In genomic region chr1:191391311-191391710, GRCm38 (mm10) we compare ENCODE assay signal across 9 mouse cellular contexts. TPM values are rescaled to one million over a fixed set of nuclear protein-coding genes. Genes with fewer than 3 reads are reported as not detected.
DNase-seq lines count a peak whose midpoint lies in the region; ATAC-seq lines count a peak whose summit lies in the region.
"Had no signal": no experiment of that assay in that cellular context is flagged by ENCODE, and none has a peak within 500 bp of the region (broad histone marks: within the 10 kb centered on the region; RNA-seq: fewer than 3 reads in every experiment).

No protein-coding gene starts in this region.

- 0 out of 2 replicates have a peak, but pooled peaks cover 3% of the 10 kb centered on the region for H3K4me1 ChIP-seq in kidney, embryonic 14.5 days (ENCODE audit: control insufficient read depth, insufficient read depth, low read length)
- peaks cover 20% of the 10 kb centered on the region for H3K4me1 ChIP-seq in heart, embryonic 12.5 days (replicated peaks)

- no peaks in the 10 kb centered on the region for H3K27me3 ChIP-seq in kidney, embryonic 14.5 days (ENCODE audit: control insufficient read depth, insufficient read depth, low read length)
- no peaks in the 10 kb centered on the region for H3K27me3 ChIP-seq in heart, embryonic 12.5 days (replicated peaks)
- H3K27me3 ChIP-seq: limb, embryonic 13.5 days had no signal

- peak; percentile 66 for DNase-seq in kidney, adult 11 months
- DNase-seq in T-cell, adult 2 months (ENCODE audit: low spot score), result peak; percentile 76
- peak; percentile 46 to 61 for DNase-seq in cerebellum, postnatal 36 days
- DNase-seq in kidney, postnatal 36 days, result peak; percentile 76 to 81
- DNase-seq in lung, postnatal 25 days (ENCODE audit: low spot score), result peak; percentile 82
- peak; percentile 62 to 74 for DNase-seq in spleen, postnatal 36 days (ENCODE audit: low spot score in 2 of 2)

- WGBS in kidney, embryonic 14.5 days, result 24% methylated on average over 3 of the region's 3 CpGs
- WGBS in heart, embryonic 12.5 days, result 6% methylated on average over 3 of the region's 3 CpGs

- no peak overlapping the region for H3K4me2 ChIP-seq in kidney, embryonic 14.5 days (replicated peaks; ENCODE audit: low read depth, low read length)
- peak overlapping the region; percentile 35; the same call in 1 of the 2 replicates for H3K4me2 ChIP-seq in heart, embryonic 12.5 days
- H3K4me2 ChIP-seq: limb, embryonic 13.5 days had no signal

- no peaks in the 10 kb centered on the region for H3K36me3 ChIP-seq in kidney, embryonic 14.5 days (ENCODE audit: control insufficient read depth, insufficient read depth, low read length)
- no peaks in the 10 kb centered on the region for H3K36me3 ChIP-seq in heart, embryonic 12.5 days
- H3K36me3 ChIP-seq: limb, embryonic 13.5 days had no signal

- no peak overlapping the region for H3K27ac ChIP-seq in kidney, embryonic 14.5 days (ENCODE audit: low read depth, low read length)
- no peak overlapping the region for H3K27ac ChIP-seq in heart, embryonic 12.5 days (ENCODE audit: poor library complexity, severe bottlenecking)
- H3K27ac ChIP-seq: limb, embryonic 13.5 days had no signal

- no peak overlapping the region for H3K9ac ChIP-seq in kidney, embryonic 14.5 days (ENCODE audit: low read depth, low read length)
- no peak overlapping the region for H3K9ac ChIP-seq in heart, embryonic 12.5 days
- H3K9ac ChIP-seq: limb, embryonic 13.5 days had no signal

- no peaks in the 10 kb centered on the region for H3K9me3 ChIP-seq in kidney, embryonic 14.5 days (ENCODE audit: control insufficient read depth, low read length)
- H3K9me3 ChIP-seq in heart, embryonic 12.5 days (replicated peaks), result no peaks in the 10 kb centered on the region
- H3K9me3 ChIP-seq: limb, embryonic 13.5 days had no signal

- no peak overlapping the region for H3K4me3 ChIP-seq in kidney, embryonic 14.5 days (ENCODE audit: low read length)
- no peak overlapping the region for H3K4me3 ChIP-seq in heart, embryonic 12.5 days
- H3K4me3 ChIP-seq: limb, embryonic 13.5 days had no signal

- ATAC-seq in kidney, embryonic 14.5 days (ENCODE audit: low FRiP score, low TSS enrichment), result no peak; the same call in 1 of the 2 replicates
- ATAC-seq in heart, embryonic 12.5 days (ENCODE audit: insufficient number of reproducible peaks, low FRiP score), result 0 out of 2 replicates have a peak, but pooled peaks have one; percentile 47

RNA-seq across cellular contexts. Expression of gene Ppp2r5a, which starts 11.8 kb away (rescaled TPM):
- 24.6 and 25.0 TPM in 2 replicates for polyA plus RNA-seq in kidney, embryonic 14.5 days (2014; fragmentation: Nextera tagmentation; extraction: Ambion mirVana)
- polyA plus RNA-seq in heart, embryonic 12.5 days (2016; fragmentation: Nextera tagmentation; extraction: Ambion mirVana), result 43.0 and 45.6 TPM in 2 replicates
